ENCODE assay signal across 24 mouse cellular contexts in the genomic region with DNA sequence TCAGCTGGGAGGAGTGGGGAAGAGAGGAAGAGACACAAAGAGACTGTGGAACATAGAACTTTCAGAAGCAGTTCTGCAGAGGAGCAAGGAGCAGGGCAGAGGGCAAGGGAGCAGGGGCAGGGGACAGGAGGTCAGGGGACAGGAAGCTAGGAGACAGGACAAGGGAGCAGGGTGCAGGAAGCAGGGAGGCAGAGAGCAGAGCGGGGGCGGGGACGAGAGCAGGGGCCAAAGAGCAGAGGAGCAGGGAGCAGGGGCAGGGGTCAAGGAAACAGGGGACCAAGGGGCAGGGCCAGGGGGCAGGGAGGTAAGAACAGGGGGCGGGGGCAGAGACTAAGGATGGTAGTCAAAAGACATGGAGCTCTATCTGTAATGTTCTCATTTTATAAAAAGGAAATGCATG. TPM values are rescaled to one million over a fixed set of nuclear protein-coding genes. Genes with fewer than 3 reads are reported as not detected.
"Had no signal": no experiment of that assay in that cellular context is flagged by ENCODE, and none has a peak within 500 bp of the region (broad histone marks: within the 10 kb centered on the region; RNA-seq: fewer than 3 reads in every experiment).

No protein-coding gene starts in this region.

RNA-seq across cellular contexts. Expression of a gene that starts 43.3 kb away (rescaled TPM):
- total RNA-seq: layer of hippocampus, adult 2 months; layer of hippocampus, postnatal 25 days; left cerebral cortex, adult 18-20 months; left cerebral cortex, postnatal 25 days; megakaryocyte progenitor cell, adult 5-6 weeks; megakaryocyte-erythroid progenitor cell, adult 5-6 weeks; midbrain, postnatal 0 days had no signal
- polyA plus RNA-seq: intestine, embryonic 15.5 days; kidney, embryonic 14.5 days; kidney, postnatal 0 days; large intestine, adult 2 months; limb, embryonic 10.5 days; limb, embryonic 13.5 days; liver, embryonic 16.5 days; lung, adult 2 months; lung, embryonic 16.5 days; midbrain, embryonic 11.5 days; midbrain, embryonic 14.5 days; midbrain, postnatal 0 days; neural tube, embryonic 11.5 days; neural tube, embryonic 14.5 days; small intestine, adult 2 months; spleen, adult 2 months; stomach, embryonic 16.5 days; thymus, adult 2 months had no signal
